Mouse (Mus musculus) heart, postnatal 0 days (tissue): ENCODE measurements around the gene Aar2. TPM values are rescaled to one million over a fixed set of nuclear protein-coding genes. Genes with fewer than 3 reads are reported as not detected.

Experiments
- ATAC-seq: fragments of 200-750 bp; cut with Nextera tagmentation; 2 replicates; pipeline ENCODE4 v1.8.0; 2017; ENCODE audit warnings: low read depth, moderate number of reproducible peaks, moderate library complexity; ENCODE audit not compliant: insufficient read depth
- DNase-seq: peaks from one replicate; pipeline ENCODE4 v3.0.0-alpha.2; 2016; ENCODE audit warnings: low spot score
- H3K27ac ChIP-seq: fragments of 300-500 bp; sonication (generic); 2 replicates; pipeline ENCODE4 v1.5.1; 2014; ENCODE audit warnings: low read depth, mild to moderate bottlenecking
- H3K27me3 ChIP-seq: fragments of 300-500 bp; sonication (generic); 2 replicates; pipeline ENCODE4 v1.6.1; 2014; ENCODE audit warnings: low read length, mixed read lengths; ENCODE audit not compliant: control insufficient read depth, insufficient read depth
- H3K36me3 ChIP-seq: fragments of 300-500 bp; sonication (generic); replicated peaks from 2 replicates; pipeline ENCODE4 v1.6.1; 2014; ENCODE audit warnings: low read length, mixed read lengths; ENCODE audit not compliant: control insufficient read depth, insufficient read depth
- H3K4me1 ChIP-seq: fragments of 300-500 bp; sonication (generic); 2 replicates; pipeline ENCODE4 v1.6.1; 2014; ENCODE audit warnings: antibody characterized with exemption; ENCODE audit not compliant: control insufficient read depth, insufficient read depth
- H3K4me2 ChIP-seq: fragments of 300-500 bp; sonication (generic); 2 replicates; pipeline ENCODE4 v1.6.1; 2014; ENCODE audit warnings: low read depth, mild to moderate bottlenecking, low read length, moderate library complexity
- H3K4me3 ChIP-seq: fragments of 300-500 bp; sonication (generic); 2 replicates; pipeline ENCODE4 v1.5.1; 2014; ENCODE audit warnings: low read depth, low read length
- H3K9ac ChIP-seq: fragments of 300-500 bp; sonication (generic); replicated peaks from 2 replicates; pipeline ENCODE4 v1.6.1; 2014; ENCODE audit warnings: low read depth, low read length, mixed read lengths
- H3K9me3 ChIP-seq: fragments of 300-500 bp; sonication (generic); replicated peaks from 2 replicates; pipeline ENCODE4 v1.6.1; 2016; ENCODE audit warnings: low read length; ENCODE audit not compliant: control insufficient read depth
- CTCF ChIP-seq: IDR thresholded peaks from 2 replicates; pipeline ENCODE4 v1.5.1; 2016; ENCODE audit warnings: antibody characterized with exemption, control low read depth, low read depth
- EP300 ChIP-seq: IDR thresholded peaks from 2 replicates; pipeline ENCODE4 v1.6.1; 2016; ENCODE audit warnings: antibody characterized with exemption, low read depth
- WGBS: fragments of 180-500 bp; shearing (Covaris S2); extraction: QIAGEN DNeasy Blood & Tissue Kit; methylation state at CpG from one replicate; pipeline ENCODE4 v1.1.7; 2014; 5-methylcytosine and 5-hydroxymethylcytosine counted together
- polyA plus RNA-seq: library from polyadenylated mRNA; unstranded; fragments of >200 nt; fragmentation: Nextera tagmentation; extraction: Ambion mirVana; gene quantifications from 2 replicates; pipeline ENCODE4 v1.2.1, GENCODE M21; 2015
- total RNA-seq: library from RNA; depleted of rRNA; stranded (reverse); fragments of >200 nt; gene quantifications from 2 replicates; pipeline ENCODE4 v1.2.3, GENCODE M21; 2014; ENCODE audit warnings: low replicate concordance

The Aar2 gene
- total and polyA plus RNA-seq, 2 experiments from 2014 or later: 19.4 to 36.2 TPM

DNA sequence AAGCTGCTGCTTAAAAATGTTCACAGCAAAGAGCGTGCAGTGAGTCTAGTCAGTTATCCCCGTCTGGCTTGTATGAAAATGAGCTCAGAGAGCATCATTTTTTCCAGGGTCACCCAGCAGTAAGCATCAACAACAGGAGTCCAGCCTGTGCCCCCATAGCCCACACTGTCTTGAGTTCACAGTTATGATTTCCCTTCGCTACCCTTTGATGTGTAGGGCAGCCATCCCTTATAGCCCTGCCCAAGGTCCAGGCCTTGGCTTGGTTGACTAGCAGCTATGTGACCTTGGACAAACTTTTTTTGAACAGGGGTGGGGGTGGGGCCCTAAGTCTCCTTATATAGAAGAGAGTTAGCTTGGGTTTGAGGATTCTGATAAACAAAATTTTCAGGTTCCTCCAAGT, 21.9 kb downstream of the Aar2 start:
- ATAC-seq (no peak), DNase-seq (no peak)
- H3K4me2 ChIP-seq: no peak overlapping the region
- no peak overlapping the region for H3K4me3 ChIP-seq
- H3K9me3 ChIP-seq: no peaks in the 10 kb centered on the region
- H3K27me3 ChIP-seq: no peaks in the 10 kb centered on the region
- no peak overlapping the region for H3K27ac ChIP-seq
- H3K36me3 ChIP-seq: peaks cover 24% of the 10 kb centered on the region
- WGBS: 89% methylated on average over 3 of the region's 3 CpGs
- H3K4me1 ChIP-seq: no peaks in the 10 kb centered on the region
- H3K9ac ChIP-seq: no peak overlapping the region
- TF ChIP-seq CTCF (no peak), EP300 (no peak)

DNA sequence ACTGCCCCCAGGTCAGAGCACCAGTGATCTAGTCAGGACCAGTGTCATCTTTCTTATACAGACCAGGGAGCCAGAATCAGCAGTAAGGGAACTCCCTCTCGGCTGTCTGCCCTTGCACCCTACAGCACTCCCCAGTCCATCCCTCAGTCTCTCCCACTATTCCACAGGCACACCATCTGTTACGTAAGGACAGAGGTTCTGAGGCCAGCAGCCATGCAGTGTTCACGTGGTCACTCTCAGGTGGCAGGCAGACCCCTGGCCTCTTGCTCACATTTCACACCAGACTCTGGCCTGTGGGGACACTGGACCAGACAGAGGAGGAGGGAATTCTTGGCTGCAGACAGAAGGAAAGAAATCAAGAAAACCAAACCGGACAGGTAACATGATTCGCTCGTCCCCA, 24.1 kb downstream of the Aar2 start:
- no peak overlapping the region for H3K9ac ChIP-seq
- TF ChIP-seq EP300: no peak
- H3K27me3 ChIP-seq: no peaks in the 10 kb centered on the region
- H3K27ac ChIP-seq: no peak overlapping the region
- H3K4me1 ChIP-seq: no peaks in the 10 kb centered on the region
- DNase-seq: no peak
- no peak overlapping the region for H3K4me2 ChIP-seq
- no peak for ATAC-seq
- WGBS: 74% methylated on average over 6 of the region's 6 CpGs
- no peak overlapping the region for H3K4me3 ChIP-seq
- H3K9me3 ChIP-seq: no peaks in the 10 kb centered on the region
- peaks cover 23% of the 10 kb centered on the region for H3K36me3 ChIP-seq

- no peak overlapping the region for H3K27ac ChIP-seq
- no peak overlapping the region for H3K9ac ChIP-seq
- no peaks in the 10 kb centered on the region for H3K9me3 ChIP-seq
- no peaks in the 10 kb centered on the region for H3K4me1 ChIP-seq
- ATAC-seq: no peak
- 71% methylated on average over 7 of the region's 7 CpGs for WGBS
- no peak for DNase-seq
- H3K4me2 ChIP-seq: no peak overlapping the region
- TF ChIP-seq CTCF: no peak
- TF ChIP-seq EP300: no peak
- H3K36me3 ChIP-seq: no peaks in the 10 kb centered on the region
- H3K27me3 ChIP-seq: no peaks in the 10 kb centered on the region
- H3K4me3 ChIP-seq: no peak overlapping the region
These were observed 29.6 kb downstream of the Aar2 start for GRCm38 (mm10) chr2:156576850-156577587.

DNA sequence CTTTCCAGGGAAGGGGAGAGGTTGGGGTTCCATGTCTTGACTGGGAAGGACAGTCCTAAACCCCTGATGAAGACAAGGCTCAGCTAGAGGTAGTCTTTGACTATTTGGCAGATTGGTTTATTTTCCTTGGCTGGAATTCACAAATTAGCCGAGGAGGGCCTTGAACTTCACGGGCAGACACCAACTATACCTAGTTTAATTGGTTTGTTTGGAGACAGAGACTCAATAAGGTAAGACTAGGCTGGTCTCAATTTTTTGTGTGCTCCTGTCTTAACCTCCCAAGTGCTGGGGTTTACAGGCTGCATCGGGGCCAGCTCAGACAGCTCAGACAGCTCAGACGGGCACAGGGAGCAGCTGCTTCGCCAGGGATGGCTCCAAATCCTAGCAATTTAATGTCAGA, 33.1 kb downstream of the Aar2 start:
- Histone ChIP-seq H3K9ac (no peak overlapping the region), H3K4me2 (no peak overlapping the region), H3K4me3 (no peak overlapping the region), H3K27me3 (no peaks in the 10 kb centered on the region), H3K4me1 (peaks cover 18% of the 10 kb centered on the region), H3K27ac (no peak overlapping the region), H3K36me3 (no peaks in the 10 kb centered on the region), H3K9me3 (no peaks in the 10 kb centered on the region)
- TF ChIP-seq EP300: no peak
- TF ChIP-seq CTCF: no peak
- ATAC-seq (no peak), DNase-seq (no peak)
- 81% methylated on average over 5 of the region's 5 CpGs for WGBS

DNA sequence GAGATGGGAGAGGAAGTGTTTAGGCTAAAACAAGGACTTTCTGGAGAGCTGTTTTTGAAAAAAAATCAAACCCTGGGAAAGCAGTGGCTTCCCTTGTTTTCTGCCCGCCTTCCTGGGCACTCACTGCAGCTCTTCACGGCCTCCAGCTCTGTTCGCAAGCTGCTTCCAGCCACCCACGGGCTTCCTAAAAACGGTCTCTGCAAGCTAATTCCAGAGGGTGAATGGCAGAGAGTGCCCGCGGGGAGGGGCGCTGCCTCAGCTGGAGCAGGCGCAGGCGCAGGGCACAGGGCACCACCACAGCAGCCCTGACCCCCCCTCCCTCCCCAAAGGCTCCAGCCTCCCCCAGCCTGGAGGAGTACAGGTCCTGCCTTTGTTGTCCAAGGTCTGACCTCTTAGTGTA, 33.9 kb downstream of the Aar2 start:
- Histone ChIP-seq H3K4me3 (no peak overlapping the region), H3K9ac (no peak overlapping the region), H3K36me3 (no peaks in the 10 kb centered on the region), H3K4me2 (no peak overlapping the region), H3K4me1 (peaks cover 22% of the 10 kb centered on the region), H3K27ac (no peak overlapping the region), H3K27me3 (no peaks in the 10 kb centered on the region), H3K9me3 (no peaks in the 10 kb centered on the region)
- 60% methylated on average over 10 of the region's 10 CpGs for WGBS
- DNase-seq (no peak), ATAC-seq (no peak)
- TF ChIP-seq EP300: no peak
- TF ChIP-seq CTCF: no peak

DNA sequence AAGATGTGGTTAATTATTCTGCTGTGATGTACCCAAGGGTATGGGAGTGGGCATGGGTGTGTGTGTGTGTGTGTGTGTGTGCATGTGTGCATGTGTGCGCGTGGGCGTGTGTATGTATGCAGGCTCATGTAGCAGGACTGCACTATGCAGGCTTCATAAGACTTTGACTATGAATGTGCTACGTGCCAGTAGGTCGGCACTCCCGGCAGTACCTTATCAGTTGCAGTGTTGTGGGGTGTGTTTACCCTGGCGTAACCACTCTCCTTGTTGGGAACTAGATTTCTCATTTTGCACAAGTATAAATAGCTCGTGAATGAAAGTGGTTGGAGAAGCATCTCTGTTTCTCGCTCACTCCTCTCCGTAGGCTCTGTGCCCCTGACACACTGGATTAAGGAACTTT, 35.5 kb downstream of the Aar2 start:
- peak overlapping the region; percentile 89 for H3K27ac ChIP-seq

More for the DNA sequence above, 35.5 kb downstream of the Aar2 start:
- H3K36me3 ChIP-seq: no peaks in the 10 kb centered on the region
- no peak overlapping the region for H3K9ac ChIP-seq
- no peak for TF ChIP-seq CTCF
- ATAC-seq: peak; percentile 45
- H3K9me3 ChIP-seq: no peaks in the 10 kb centered on the region
- peak; percentile 64 for DNase-seq
- H3K27me3 ChIP-seq: no peaks in the 10 kb centered on the region
- H3K4me2 ChIP-seq: 0 out of 2 replicates have a peak overlapping the region, but pooled peaks have one; percentile 15
- H3K4me3 ChIP-seq: no peak overlapping the region
- WGBS: 35% methylated on average over 10 of the region's 10 CpGs
- peaks cover 22% of the 10 kb centered on the region for H3K4me1 ChIP-seq
